Mouse (Mus musculus): Measurements from ENCODE around the gene Wdr24. TPM values are rescaled to one million over a fixed set of nuclear protein-coding genes. Genes with fewer than 3 reads are reported as not detected.

The Wdr24 gene
- polyA plus RNA-seq, 1 experiment from 2014 or later, result 14.2 TPM

DNA sequence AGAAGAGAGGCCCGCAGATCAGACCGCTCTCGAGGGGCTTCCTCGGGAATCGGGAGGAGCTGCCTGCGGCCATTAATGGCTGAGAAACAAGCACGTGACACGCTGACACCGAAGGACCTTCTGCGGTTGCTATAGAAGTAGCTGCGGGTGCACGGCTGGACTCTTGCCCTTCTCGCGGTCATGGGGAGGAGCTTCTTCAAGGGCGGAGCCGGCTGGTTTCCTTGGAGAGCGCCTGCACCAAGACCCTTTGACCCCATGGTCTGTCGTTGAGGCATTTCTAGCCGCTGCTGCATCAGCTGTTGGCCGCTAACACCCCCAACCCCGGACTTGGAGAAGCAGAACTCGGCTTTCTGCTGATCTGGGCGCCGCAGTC lies 9.8 kb downstream of the Wdr24 start, which contains the start of gene Stub1:
Gene Stub1, minus strand, starts transcription at position 114 of the 373 bp plus-strand sequence.
- Histone ChIP-seq H3K9me3 (no peaks in the 10 kb centered on the region), H3K27ac (replicated peaks) (peak within 1 kb of the TSS; percentile 98), H3K4me1 (peaks cover 82% of the 10 kb centered on the region), H3K27me3 (replicated peaks) (no peaks in the 10 kb centered on the region), H3K9ac (peak within 1 kb of the TSS; percentile 92), H3K36me3 (peaks cover 50% of the 10 kb centered on the region), H3K4me2 (peak within 1 kb of the TSS; percentile 99), H3K4me3 (peak within 1 kb of the TSS; percentile 74)
- WGBS, result under 1% methylated on average over 24 of the region's 24 CpGs
- peak; percentile 64 for ATAC-seq (ENCODE audit: extremely low read depth, insufficient number of reproducible peaks, low FRiP score, low TSS enrichment)

DNA sequence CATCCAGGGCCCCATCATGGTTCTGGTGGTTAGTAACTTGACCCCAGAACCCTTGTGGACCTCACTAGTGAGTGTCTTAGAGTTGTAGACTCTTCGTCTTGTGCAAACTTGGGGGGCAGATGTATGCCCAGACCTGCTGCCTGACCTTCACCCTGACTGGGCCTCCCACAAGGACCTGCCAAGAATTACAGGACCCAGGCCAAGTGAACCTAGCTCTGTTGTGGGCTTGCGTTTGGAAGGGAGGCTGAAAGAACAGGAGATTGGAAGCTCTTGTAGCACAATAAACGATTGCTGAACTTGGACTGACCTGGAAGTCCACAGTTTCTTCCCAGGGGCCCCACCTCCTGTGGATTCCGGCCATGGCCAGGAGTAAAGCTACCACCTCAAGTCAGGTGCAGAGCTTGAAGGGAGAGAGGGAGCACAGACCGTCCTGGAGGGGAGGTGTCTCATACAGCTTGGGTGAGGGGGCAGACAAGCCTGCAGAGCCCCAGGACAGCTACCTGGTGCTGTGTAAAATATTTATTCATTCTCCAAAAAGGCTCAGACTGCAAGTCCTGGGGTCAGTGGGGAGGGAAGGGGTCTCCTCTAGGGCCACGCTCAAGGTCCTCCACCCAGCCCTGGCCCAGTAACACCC lies 10.7 kb downstream of the Wdr24 start:
- Histone ChIP-seq H3K9me3 (no peaks in the 10 kb centered on the region), H3K27me3 (replicated peaks) (no peaks in the 10 kb centered on the region), H3K4me3 (peak overlapping the region; percentile 74), H3K27ac (replicated peaks) (peak overlapping the region; percentile 98), H3K9ac (peak overlapping the region; percentile 92), H3K4me2 (peak overlapping the region; percentile 99), H3K4me1 (peaks cover 78% of the 10 kb centered on the region), H3K36me3 (peaks cover 58% of the 10 kb centered on the region)
- ATAC-seq (ENCODE audit: extremely low read depth, insufficient number of reproducible peaks, low FRiP score, low TSS enrichment), result no peak
- WGBS, result 21% methylated on average over 6 of the region's 6 CpGs

DNA sequence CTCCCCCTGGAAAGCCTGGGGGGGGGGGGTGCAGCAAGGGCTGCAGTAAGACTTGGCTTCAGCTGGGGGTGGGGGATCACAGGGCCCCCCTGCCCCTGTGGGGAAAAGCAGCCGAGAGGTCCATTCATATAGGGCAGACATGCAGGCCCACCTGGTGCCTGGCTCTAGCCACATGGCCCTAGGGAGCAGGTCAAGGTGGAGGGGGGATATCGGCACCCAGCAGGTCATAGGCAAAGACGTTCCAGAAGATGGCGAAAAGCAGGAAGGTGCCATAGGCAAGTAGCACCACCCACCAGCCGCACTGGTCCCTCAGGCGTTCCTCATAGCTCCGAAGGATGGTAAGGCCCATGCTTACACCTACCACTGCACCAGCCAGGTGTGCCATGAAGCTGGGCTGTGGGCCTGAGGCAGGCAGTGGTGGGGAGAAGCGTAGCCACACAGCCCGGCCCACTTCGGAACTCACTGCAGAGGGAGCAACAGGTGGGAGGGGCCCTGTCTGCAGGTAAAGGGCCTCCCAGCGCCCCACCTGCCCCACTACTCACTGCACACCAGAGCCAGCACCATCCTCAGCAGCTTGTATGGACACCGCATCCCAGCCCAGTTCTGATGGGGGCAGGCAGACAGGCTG lies 11.3 kb downstream of the Wdr24 start:
- Histone ChIP-seq H3K36me3 (peaks cover 63% of the 10 kb centered on the region), H3K27ac (replicated peaks) (peak overlapping the region; percentile 98), H3K27me3 (replicated peaks) (no peaks in the 10 kb centered on the region), H3K4me3 (peak overlapping the region; percentile 74), H3K9me3 (no peaks in the 10 kb centered on the region), H3K9ac (peak overlapping the region; percentile 92), H3K4me1 (peaks cover 74% of the 10 kb centered on the region), H3K4me2 (peak overlapping the region; percentile 99)
- 85% methylated on average over 12 of the region's 12 CpGs for WGBS
- no peak for ATAC-seq (ENCODE audit: extremely low read depth, insufficient number of reproducible peaks, low FRiP score, low TSS enrichment)

GRCm38 (mm10) chr17:25835301-25835700 lies 11.9 kb downstream of the Wdr24 start:
- no peak overlapping the region for H3K27ac ChIP-seq (replicated peaks)
- WGBS, result 91% methylated on average over 7 of the region's 7 CpGs
- H3K9me3 ChIP-seq, result no peaks in the 10 kb centered on the region
- ATAC-seq (ENCODE audit: extremely low read depth, insufficient number of reproducible peaks, low FRiP score, low TSS enrichment), result no peak
- peak overlapping the region; percentile 74; the same call in 1 of the 2 replicates for H3K4me3 ChIP-seq
- H3K27me3 ChIP-seq (replicated peaks), result no peaks in the 10 kb centered on the region
- H3K9ac ChIP-seq, result peak overlapping the region; percentile 92
- peaks cover 63% of the 10 kb centered on the region for H3K36me3 ChIP-seq
- H3K4me2 ChIP-seq, result peak overlapping the region; percentile 99
- peaks cover 68% of the 10 kb centered on the region for H3K4me1 ChIP-seq

- Histone ChIP-seq H3K4me3 (no peak overlapping the region), H3K27me3 (replicated peaks) (no peaks in the 10 kb centered on the region), H3K36me3 (peaks cover 63% of the 10 kb centered on the region), H3K9me3 (no peaks in the 10 kb centered on the region), H3K27ac (replicated peaks) (0 out of 2 replicates have a peak overlapping the region, but pooled peaks have one; percentile 74), H3K4me2 (peak overlapping the region; percentile 86), H3K9ac (peak overlapping the region; percentile 92; the same call in 1 of the 2 replicates), H3K4me1 (peaks cover 63% of the 10 kb centered on the region)
- no peak for ATAC-seq (ENCODE audit: extremely low read depth, insufficient number of reproducible peaks, low FRiP score, low TSS enrichment)
- 94% methylated on average over 16 of the region's 16 CpGs for WGBS
These were observed 12.4 kb downstream of the Wdr24 start for GRCm38 (mm10) chr17:25835816-25836215.

DNA sequence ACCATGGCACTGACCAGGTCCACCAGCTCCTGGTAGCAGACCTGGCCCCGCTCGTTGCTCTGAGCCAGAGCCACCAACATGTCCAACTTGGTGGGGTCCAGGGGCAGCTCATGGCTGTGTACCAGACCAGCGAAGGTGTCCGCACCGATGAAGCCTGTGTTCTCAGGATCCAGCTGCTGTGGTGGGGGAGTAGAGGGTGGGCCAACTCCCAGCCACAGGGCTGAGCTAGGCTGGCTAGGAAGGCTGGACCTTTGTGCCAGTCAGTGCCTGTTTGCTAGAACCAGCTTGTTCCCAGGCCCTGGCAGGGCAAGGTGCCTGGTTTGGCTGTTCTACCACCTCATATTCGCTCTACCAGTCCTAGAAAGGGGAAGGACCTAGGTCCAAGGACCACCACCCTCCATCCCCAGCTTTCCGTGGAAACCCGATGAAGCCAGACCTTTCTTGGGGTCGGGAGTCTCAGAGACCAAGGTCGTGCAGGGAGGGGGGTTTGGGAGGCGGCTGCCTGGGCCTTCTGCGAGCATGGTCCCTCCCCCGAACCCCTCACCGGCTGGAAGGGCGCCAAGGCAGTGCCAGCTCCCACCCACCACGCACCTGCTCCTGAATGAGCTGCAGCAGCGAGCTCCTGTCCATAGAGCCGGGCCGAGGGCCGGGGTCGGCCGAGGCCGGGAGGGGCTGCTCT lies 13.1 kb downstream of the Wdr24 start:
- H3K27me3 ChIP-seq (replicated peaks), result no peaks in the 10 kb centered on the region
- peaks cover 56% of the 10 kb centered on the region for H3K4me1 ChIP-seq
- H3K4me2 ChIP-seq, result peak overlapping the region; percentile 86
- WGBS, result 20% methylated on average over 21 of the region's 23 CpGs
- peak overlapping the region; percentile 53 for H3K4me3 ChIP-seq
- peak overlapping the region; percentile 84 for H3K9ac ChIP-seq
- peaks cover 63% of the 10 kb centered on the region for H3K36me3 ChIP-seq
- peak overlapping the region; percentile 74 for H3K27ac ChIP-seq (replicated peaks)
- no peak for ATAC-seq (ENCODE audit: extremely low read depth, insufficient number of reproducible peaks, low FRiP score, low TSS enrichment)
- no peaks in the 10 kb centered on the region for H3K9me3 ChIP-seq

DNA sequence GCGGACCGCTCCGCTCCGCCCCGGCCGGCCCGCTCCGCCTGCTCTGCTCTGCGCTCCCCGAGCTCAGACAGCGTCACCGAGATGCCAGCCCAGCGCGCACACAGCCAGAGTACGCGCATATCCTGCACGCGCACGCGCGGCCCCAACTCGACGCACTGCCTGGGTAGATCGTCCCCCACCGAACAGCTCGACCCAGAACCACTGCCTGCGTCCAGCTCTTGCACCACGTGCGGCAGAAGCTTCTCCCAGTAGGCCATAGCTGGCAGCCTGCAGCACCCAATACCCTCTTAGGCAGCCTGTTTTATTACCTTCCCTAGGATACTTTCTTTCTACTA lies 13.6 kb downstream of the Wdr24 start, which contains the start of gene Rhbdl1:
Gene Rhbdl1, minus strand, starts transcription at position 220 of the 335 bp plus-strand sequence.
- H3K9ac ChIP-seq, result peak within 1 kb of the TSS; percentile 84
- no peak for ATAC-seq (ENCODE audit: extremely low read depth, insufficient number of reproducible peaks, low FRiP score, low TSS enrichment)
- 2% methylated on average over 29 of the region's 29 CpGs for WGBS
- H3K36me3 ChIP-seq, result peaks cover 64% of the 10 kb centered on the region
- H3K9me3 ChIP-seq, result no peaks in the 10 kb centered on the region
- H3K4me3 ChIP-seq, result peak within 1 kb of the TSS; percentile 53
- H3K4me2 ChIP-seq, result peak within 1 kb of the TSS; percentile 86
- peaks cover 51% of the 10 kb centered on the region for H3K4me1 ChIP-seq
- no peaks in the 10 kb centered on the region for H3K27me3 ChIP-seq (replicated peaks)
- peak within 1 kb of the TSS; percentile 74 for H3K27ac ChIP-seq (replicated peaks)

- Histone ChIP-seq H3K36me3 (peaks cover 69% of the 10 kb centered on the region), H3K4me2 (peak overlapping the region; percentile 86), H3K9ac (peak overlapping the region; percentile 84), H3K27me3 (replicated peaks) (no peaks in the 10 kb centered on the region), H3K27ac (replicated peaks) (peak overlapping the region; percentile 74), H3K4me1 (peaks cover 49% of the 10 kb centered on the region), H3K9me3 (no peaks in the 10 kb centered on the region), H3K4me3 (peak overlapping the region; percentile 53; the same call in 1 of the 2 replicates)
- WGBS, result 44% methylated on average over 3 of the region's 3 CpGs
- ATAC-seq (ENCODE audit: extremely low read depth, insufficient number of reproducible peaks, low FRiP score, low TSS enrichment), result no peak
These were observed 14.1 kb downstream of the Wdr24 start for GRCm38 (mm10) chr17:25837533-25837932.

GRCm38 (mm10) chr17:25838904-25839303 lies 15.5 kb downstream of the Wdr24 start:
- H3K9ac ChIP-seq, result 0 out of 2 replicates have a peak overlapping the region, but pooled peaks have one; percentile 5
- no peak for ATAC-seq (ENCODE audit: extremely low read depth, insufficient number of reproducible peaks, low FRiP score, low TSS enrichment)
- H3K4me1 ChIP-seq, result peaks cover 58% of the 10 kb centered on the region
- WGBS, result 79% methylated on average over 4 of the region's 4 CpGs
- H3K4me3 ChIP-seq, result no peak overlapping the region
- H3K4me2 ChIP-seq, result no peak overlapping the region
- H3K27me3 ChIP-seq (replicated peaks), result no peaks in the 10 kb centered on the region
- no peak overlapping the region for H3K27ac ChIP-seq (replicated peaks)
- H3K36me3 ChIP-seq, result peaks cover 71% of the 10 kb centered on the region
- no peaks in the 10 kb centered on the region for H3K9me3 ChIP-seq

DNA sequence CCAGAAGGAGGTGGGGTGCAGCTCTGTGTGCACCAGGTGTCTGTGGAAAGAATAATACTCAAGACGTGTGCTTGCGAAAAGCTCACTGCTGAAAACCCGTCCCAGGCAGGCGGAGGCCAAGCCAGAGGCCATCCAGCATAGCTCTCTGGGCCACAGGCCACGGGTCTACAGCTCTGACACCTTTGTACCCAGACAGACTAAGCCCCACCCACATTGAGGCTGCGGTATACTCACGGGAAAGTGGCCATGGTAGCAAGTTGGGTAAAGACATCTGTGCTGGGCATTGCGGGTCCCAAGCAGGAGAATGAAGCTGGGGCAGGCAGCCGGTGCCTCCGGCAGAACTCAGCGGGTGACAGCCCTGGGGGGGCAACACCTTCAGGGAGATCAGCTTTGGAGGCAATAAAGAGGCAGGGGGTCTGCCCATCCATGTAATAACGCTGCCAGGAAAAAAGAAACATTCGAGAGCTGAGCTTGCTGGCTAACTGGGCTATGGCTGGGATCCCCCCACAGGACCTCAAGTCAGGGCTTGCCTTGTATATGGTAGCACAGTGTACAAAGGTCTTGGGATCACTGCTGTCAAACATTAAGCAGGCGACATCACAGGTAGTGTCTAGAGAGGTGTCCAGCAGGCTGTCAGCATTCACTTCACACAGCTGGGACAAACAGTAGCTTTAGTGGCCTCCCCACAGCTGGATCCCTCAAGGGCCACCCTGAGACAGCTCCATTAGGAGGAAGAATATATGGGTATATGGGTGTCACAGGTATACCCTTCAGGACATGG lies 16.2 kb downstream of the Wdr24 start:
- no peak overlapping the region for H3K9ac ChIP-seq
- H3K4me1 ChIP-seq, result peaks cover 53% of the 10 kb centered on the region
- no peak overlapping the region for H3K4me3 ChIP-seq
- no peaks in the 10 kb centered on the region for H3K27me3 ChIP-seq (replicated peaks)
- ATAC-seq (ENCODE audit: extremely low read depth, insufficient number of reproducible peaks, low FRiP score, low TSS enrichment), result no peak
- 82% methylated on average over 14 of the region's 14 CpGs for WGBS
- no peaks in the 10 kb centered on the region for H3K9me3 ChIP-seq
- H3K27ac ChIP-seq (replicated peaks), result no peak overlapping the region
- peaks cover 68% of the 10 kb centered on the region for H3K36me3 ChIP-seq
- no peak overlapping the region for H3K4me2 ChIP-seq

DNA sequence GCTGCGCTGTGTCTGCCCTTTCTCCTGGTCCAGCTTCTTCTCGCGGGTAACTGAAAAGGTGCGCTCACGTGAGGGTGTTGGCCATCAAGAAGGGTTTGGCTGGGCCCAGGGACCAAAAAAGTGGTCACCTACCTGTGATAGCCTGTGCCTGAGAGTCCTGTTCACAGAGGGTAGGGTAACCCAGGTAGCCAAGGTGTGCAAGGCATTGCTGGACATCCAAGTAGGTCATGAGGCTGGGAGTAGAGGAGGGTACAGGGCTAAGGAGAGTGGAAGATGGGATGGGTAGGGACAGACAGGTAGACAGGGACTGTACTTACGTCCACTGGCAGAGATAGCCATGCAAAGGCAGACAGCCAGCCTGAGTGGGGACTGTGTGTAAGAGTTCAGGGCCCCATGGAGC lies 17.1 kb downstream of the Wdr24 start:
- 95% methylated on average over 6 of the region's 6 CpGs for WGBS
- no peaks in the 10 kb centered on the region for H3K9me3 ChIP-seq
- H3K4me3 ChIP-seq, result no peak overlapping the region
- ATAC-seq (ENCODE audit: extremely low read depth, insufficient number of reproducible peaks, low FRiP score, low TSS enrichment), result no peak
- no peak overlapping the region for H3K27ac ChIP-seq (replicated peaks)
- H3K27me3 ChIP-seq (replicated peaks), result no peaks in the 10 kb centered on the region
- H3K36me3 ChIP-seq, result peaks cover 62% of the 10 kb centered on the region
- no peak overlapping the region for H3K9ac ChIP-seq
- H3K4me2 ChIP-seq, result no peak overlapping the region
- H3K4me1 ChIP-seq, result peaks cover 49% of the 10 kb centered on the region
